Mouse (Mus musculus) heart, postnatal 0 days (tissue): ENCODE results near the gene Mapkapk3. TPM values are rescaled to one million over a fixed set of nuclear protein-coding genes. Genes with fewer than 3 reads are reported as not detected.

Experiments used
- ATAC-seq: fragments of 200-750 bp; cut with Nextera tagmentation; 2 replicates; pipeline ENCODE4 v1.8.0; 2017; ENCODE audit warnings: low read depth, moderate number of reproducible peaks, moderate library complexity; ENCODE audit not compliant: insufficient read depth
- DNase-seq: peaks from one replicate; pipeline ENCODE4 v3.0.0-alpha.2; 2016; ENCODE audit warnings: low spot score
- H3K27ac ChIP-seq: fragments of 300-500 bp; sonication (generic); 2 replicates; pipeline ENCODE4 v1.5.1; 2014; ENCODE audit warnings: low read depth, mild to moderate bottlenecking
- H3K27me3 ChIP-seq: fragments of 300-500 bp; sonication (generic); 2 replicates; pipeline ENCODE4 v1.6.1; 2014; ENCODE audit warnings: low read length, mixed read lengths; ENCODE audit not compliant: control insufficient read depth, insufficient read depth
- H3K36me3 ChIP-seq: fragments of 300-500 bp; sonication (generic); replicated peaks from 2 replicates; pipeline ENCODE4 v1.6.1; 2014; ENCODE audit warnings: low read length, mixed read lengths; ENCODE audit not compliant: control insufficient read depth, insufficient read depth
- H3K4me1 ChIP-seq: fragments of 300-500 bp; sonication (generic); 2 replicates; pipeline ENCODE4 v1.6.1; 2014; ENCODE audit warnings: antibody characterized with exemption; ENCODE audit not compliant: control insufficient read depth, insufficient read depth
- H3K4me2 ChIP-seq: fragments of 300-500 bp; sonication (generic); 2 replicates; pipeline ENCODE4 v1.6.1; 2014; ENCODE audit warnings: low read depth, mild to moderate bottlenecking, low read length, moderate library complexity
- H3K4me3 ChIP-seq: fragments of 300-500 bp; sonication (generic); 2 replicates; pipeline ENCODE4 v1.5.1; 2014; ENCODE audit warnings: low read depth, low read length
- H3K9ac ChIP-seq: fragments of 300-500 bp; sonication (generic); replicated peaks from 2 replicates; pipeline ENCODE4 v1.6.1; 2014; ENCODE audit warnings: low read depth, low read length, mixed read lengths
- H3K9me3 ChIP-seq: fragments of 300-500 bp; sonication (generic); replicated peaks from 2 replicates; pipeline ENCODE4 v1.6.1; 2016; ENCODE audit warnings: low read length; ENCODE audit not compliant: control insufficient read depth
- CTCF ChIP-seq: IDR thresholded peaks from 2 replicates; pipeline ENCODE4 v1.5.1; 2016; ENCODE audit warnings: antibody characterized with exemption, control low read depth, low read depth
- EP300 ChIP-seq: IDR thresholded peaks from 2 replicates; pipeline ENCODE4 v1.6.1; 2016; ENCODE audit warnings: antibody characterized with exemption, low read depth
- WGBS: fragments of 180-500 bp; shearing (Covaris S2); extraction: QIAGEN DNeasy Blood & Tissue Kit; methylation state at CpG from one replicate; pipeline ENCODE4 v1.1.7; 2014; 5-methylcytosine and 5-hydroxymethylcytosine counted together
- polyA plus RNA-seq: library from polyadenylated mRNA; unstranded; fragments of >200 nt; fragmentation: Nextera tagmentation; extraction: Ambion mirVana; gene quantifications from 2 replicates; pipeline ENCODE4 v1.2.1, GENCODE M21; 2015
- total RNA-seq: library from RNA; depleted of rRNA; stranded (reverse); fragments of >200 nt; gene quantifications from 2 replicates; pipeline ENCODE4 v1.2.3, GENCODE M21; 2014; ENCODE audit warnings: low replicate concordance

The Mapkapk3 gene
- total and polyA plus RNA-seq, 2 experiments from 2014 or later, result 14.8 to 15.1 TPM

DNA sequence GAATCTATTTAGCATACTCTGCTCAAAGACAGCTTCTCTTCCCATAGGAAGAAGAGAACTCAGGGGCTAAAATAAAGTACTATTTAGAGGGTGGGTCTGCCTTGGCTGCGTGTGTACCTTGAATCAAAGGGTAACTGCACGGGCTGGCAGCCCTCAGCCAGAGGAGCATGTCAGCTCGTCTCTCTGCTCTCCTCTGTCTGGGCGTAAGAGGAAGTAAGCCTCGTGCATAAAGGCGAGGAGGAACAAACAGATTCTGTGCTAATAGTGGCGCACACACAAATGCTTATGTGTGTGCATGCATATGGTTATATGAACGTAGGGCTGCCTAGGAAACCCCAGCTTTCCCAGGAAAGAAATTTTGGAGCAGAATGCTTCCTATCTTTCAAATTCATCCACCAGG is 28.8 kb downstream of the Mapkapk3 start:
- H3K4me3 ChIP-seq, result no peak overlapping the region
- no peak for DNase-seq

DNA sequence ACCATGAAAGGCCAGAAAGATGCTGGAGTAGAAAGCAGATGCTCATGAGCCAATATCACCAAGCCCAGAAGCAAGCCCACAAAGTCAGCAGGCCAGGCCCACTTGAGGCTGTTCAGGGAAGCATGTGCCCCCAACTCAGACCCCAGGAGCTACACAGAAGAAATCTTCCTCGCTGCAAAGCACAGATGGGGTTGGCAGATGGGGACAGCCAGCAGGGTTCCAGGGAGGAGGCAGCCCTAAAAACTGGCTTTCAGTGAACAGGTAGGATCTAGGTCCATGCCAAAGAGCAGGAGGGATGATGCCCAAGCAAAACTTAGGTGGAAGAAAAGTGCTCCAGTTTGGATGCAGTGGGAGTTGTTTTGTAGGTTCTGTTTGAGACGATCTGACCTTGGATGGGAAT is 29.2 kb downstream of the Mapkapk3 start:
- H3K4me2 ChIP-seq, result no peak overlapping the region
- 75% methylated on average over 2 of the region's 2 CpGs for WGBS
- no peak overlapping the region for H3K27ac ChIP-seq
- no peak overlapping the region for H3K4me3 ChIP-seq
- H3K27me3 ChIP-seq, result no peaks in the 10 kb centered on the region
- H3K9me3 ChIP-seq, result no peaks in the 10 kb centered on the region
- no peak for DNase-seq
- TF ChIP-seq EP300 (no peak), CTCF (no peak)
- H3K36me3 ChIP-seq, result no peaks in the 10 kb centered on the region
- peaks cover 14% of the 10 kb centered on the region for H3K4me1 ChIP-seq
- no peak overlapping the region for H3K9ac ChIP-seq
- no peak for ATAC-seq

More for the DNA sequence above, 28.8 kb downstream of the Mapkapk3 start:
- no peak for ATAC-seq
- H3K4me1 ChIP-seq, result peaks cover 13% of the 10 kb centered on the region
- H3K9me3 ChIP-seq, result no peaks in the 10 kb centered on the region
- no peak overlapping the region for H3K4me2 ChIP-seq
- H3K36me3 ChIP-seq, result no peaks in the 10 kb centered on the region
- TF ChIP-seq CTCF, result no peak
- TF ChIP-seq EP300, result no peak
- WGBS, result 61% methylated on average over 8 of the region's 8 CpGs
- H3K9ac ChIP-seq, result no peak overlapping the region
- H3K27ac ChIP-seq, result no peak overlapping the region
- no peaks in the 10 kb centered on the region for H3K27me3 ChIP-seq

DNA sequence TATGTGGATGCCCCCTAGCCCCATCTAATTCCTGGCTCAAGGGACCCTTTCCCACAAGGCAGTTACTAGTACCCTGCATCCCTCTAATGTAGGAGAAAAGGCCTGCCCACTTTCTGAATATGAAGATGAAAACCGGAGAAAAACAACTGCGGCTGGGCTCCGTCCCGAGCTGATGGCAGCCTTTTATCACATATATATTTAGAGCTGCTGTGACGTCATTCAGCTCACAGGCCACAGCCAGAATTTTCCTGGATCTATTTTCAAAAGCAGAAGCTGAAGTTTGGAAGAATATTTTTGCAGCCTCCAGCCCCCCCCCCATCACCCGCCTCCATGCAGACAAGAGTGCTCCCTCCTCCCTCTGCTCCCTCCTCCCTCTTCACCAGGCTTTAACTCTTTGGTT is 30.1 kb downstream of the Mapkapk3 start:
- Histone ChIP-seq H3K4me2 (peak overlapping the region; percentile 22; the same call in 1 of the 2 replicates), H3K4me1 (peaks cover 21% of the 10 kb centered on the region), H3K9me3 (no peaks in the 10 kb centered on the region), H3K27me3 (no peaks in the 10 kb centered on the region), H3K36me3 (no peaks in the 10 kb centered on the region), H3K4me3 (no peak overlapping the region), H3K9ac (no peak overlapping the region), H3K27ac (peak overlapping the region; percentile 75)
- TF ChIP-seq CTCF (no peak), EP300 (no peak)
- DNase-seq, result peak; percentile 76
- 9% methylated on average over 6 of the region's 6 CpGs for WGBS
- peak; percentile 54 for ATAC-seq

DNA sequence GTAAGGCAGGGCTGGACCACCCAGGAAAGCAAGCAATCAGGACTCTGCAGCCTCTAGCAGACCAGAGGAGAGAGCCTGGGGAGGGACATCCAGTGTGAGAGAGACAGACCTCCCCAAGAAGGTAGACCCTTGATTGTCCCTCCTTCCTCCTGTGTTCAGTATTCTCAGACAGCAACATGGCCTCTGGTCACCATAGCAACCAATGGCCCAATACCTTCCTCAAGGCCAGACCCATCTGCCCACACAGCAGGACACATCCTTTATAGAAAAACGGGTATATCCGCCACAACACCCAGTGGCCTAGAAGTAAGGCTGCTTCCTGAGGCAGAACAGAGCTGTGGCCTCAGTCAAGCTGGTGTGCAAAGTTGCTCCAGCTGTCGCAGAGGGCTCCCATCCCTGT is 34.1 kb downstream of the Mapkapk3 start:
- ATAC-seq (no peak), DNase-seq (no peak)
- Histone ChIP-seq H3K27ac (no peak overlapping the region), H3K36me3 (no peaks in the 10 kb centered on the region), H3K4me3 (no peak overlapping the region), H3K4me1 (peaks cover 24% of the 10 kb centered on the region), H3K4me2 (no peak overlapping the region), H3K9me3 (no peaks in the 10 kb centered on the region), H3K9ac (no peak overlapping the region), H3K27me3 (no peaks in the 10 kb centered on the region)
- TF ChIP-seq CTCF (no peak), EP300 (no peak)
- 74% methylated on average over 3 of the region's 3 CpGs for WGBS

DNA sequence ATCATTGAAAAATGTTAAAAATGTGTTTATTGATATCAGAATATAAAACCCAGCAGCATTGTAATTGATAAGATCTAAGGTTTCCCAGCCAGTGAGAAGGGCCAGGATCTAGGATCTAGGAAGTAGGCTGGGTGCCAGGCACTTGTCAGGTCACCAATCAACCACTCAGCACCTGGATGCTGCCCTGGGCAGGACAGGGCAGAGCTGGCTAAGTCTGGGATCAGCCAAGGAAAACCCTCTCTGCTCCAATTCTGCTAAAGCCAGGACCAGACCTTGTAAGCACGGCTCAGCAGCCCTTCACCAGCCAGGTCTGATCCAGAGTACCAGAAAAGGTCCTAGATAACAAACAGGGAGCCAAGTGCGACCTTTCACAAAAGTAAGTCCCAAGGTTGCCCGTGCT is 34.8 kb downstream of the Mapkapk3 start:
- DNase-seq, result no peak
- ATAC-seq, result peak; percentile 13; the same call in 1 of the 2 replicates
- H3K36me3 ChIP-seq, result no peaks in the 10 kb centered on the region
- H3K9me3 ChIP-seq, result no peaks in the 10 kb centered on the region
- H3K4me1 ChIP-seq, result peaks cover 18% of the 10 kb centered on the region
- peak overlapping the region; percentile 38 for H3K9ac ChIP-seq
- peaks cover 4% of the 10 kb centered on the region; the same call in 1 of the 2 replicates for H3K27me3 ChIP-seq
- no peak overlapping the region for H3K4me3 ChIP-seq
- 36% methylated on average over 3 of the region's 3 CpGs for WGBS
- H3K4me2 ChIP-seq, result peak overlapping the region; percentile 43; the same call in 1 of the 2 replicates
- TF ChIP-seq EP300 (no peak), CTCF (no peak)
- peak overlapping the region; percentile 75 for H3K27ac ChIP-seq

DNA sequence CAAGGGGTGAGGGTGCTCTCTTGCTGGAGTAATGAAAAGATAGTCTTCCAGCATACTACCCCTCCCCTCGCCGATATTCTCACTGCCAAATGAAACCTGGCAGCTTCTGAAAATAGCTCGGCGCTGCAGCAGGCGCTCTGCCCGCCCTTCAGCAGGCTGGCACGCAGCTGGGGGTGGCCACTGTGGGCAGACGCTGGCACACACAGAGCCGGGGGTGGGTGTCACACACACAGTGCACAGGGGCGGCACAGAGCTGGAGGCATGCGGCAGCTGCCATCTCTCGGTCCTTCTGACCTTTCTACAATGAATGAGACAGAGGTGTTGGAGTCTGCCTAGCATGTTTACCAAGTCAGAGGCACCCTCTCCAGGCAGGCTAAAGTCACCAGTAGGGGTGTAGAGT is 35.2 kb downstream of the Mapkapk3 start:
- peak overlapping the region; percentile 75 for H3K27ac ChIP-seq
- H3K36me3 ChIP-seq, result no peaks in the 10 kb centered on the region
- TF ChIP-seq EP300, result no peak
- TF ChIP-seq CTCF, result peak; percentile 6; the same call in 1 of the 2 replicates
- peaks cover 16% of the 10 kb centered on the region for H3K4me1 ChIP-seq
- WGBS, result 34% methylated on average over 12 of the region's 12 CpGs
- H3K4me2 ChIP-seq, result peak overlapping the region; percentile 43
- H3K4me3 ChIP-seq, result no peak overlapping the region
- ATAC-seq (peak; percentile 94), DNase-seq (peak; percentile 83)
- H3K9me3 ChIP-seq, result no peaks in the 10 kb centered on the region
- peak overlapping the region; percentile 38 for H3K9ac ChIP-seq
- peaks cover 4% of the 10 kb centered on the region; the same call in 1 of the 2 replicates for H3K27me3 ChIP-seq
